Mouse (Mus musculus) limb, embryonic 10.5 days (tissue): Measurements from ENCODE around the gene Abcg8. TPM values are rescaled to one million over a fixed set of nuclear protein-coding genes. Genes with fewer than 3 reads are reported as not detected.
A peak's percentile ranks its signal among the peaks of the same experiment; 100 is the strongest.

Source experiments
- DNase-seq: peaks from one replicate; pipeline ENCODE4 v3.0.0-alpha.2; 2017; ENCODE audit warnings: low spot score
- H3K27ac ChIP-seq: fragments of 300-500 bp; sonication (generic); 2 replicates; pipeline ENCODE4 v1.5.1; 2016; ENCODE audit warnings: mild to moderate bottlenecking
- H3K27me3 ChIP-seq: fragments of 300-500 bp; sonication (generic); 2 replicates; pipeline ENCODE4 v1.6.1; 2016; ENCODE audit warnings: low read depth, mild to moderate bottlenecking; ENCODE audit not compliant: poor library complexity, severe bottlenecking
- H3K36me3 ChIP-seq: fragments of 300-500 bp; sonication (generic); 2 replicates; pipeline ENCODE4 v1.6.1; 2016; ENCODE audit warnings: mild to moderate bottlenecking, moderate library complexity
- H3K4me1 ChIP-seq: fragments of 300-500 bp; sonication (generic); 2 replicates; pipeline ENCODE4 v1.6.1; 2016
- H3K4me3 ChIP-seq: fragments of 300-500 bp; sonication (generic); 2 replicates; pipeline ENCODE4 v1.5.1; 2016; ENCODE audit warnings: mild to moderate bottlenecking, moderate library complexity
- H3K9me3 ChIP-seq: fragments of 300-500 bp; sonication (generic); replicated peaks from 2 replicates; pipeline ENCODE4 v1.6.1; 2016; ENCODE audit warnings: mild to moderate bottlenecking
- WGBS: fragments of 180-500 bp; shearing (Covaris S2); methylation state at CpG from one replicate; pipeline ENCODE4 v1.1.7; 2016; 5-methylcytosine and 5-hydroxymethylcytosine counted together
- polyA plus RNA-seq: library from polyadenylated mRNA; unstranded; fragments of >200 nt; fragmentation: Nextera tagmentation; extraction: Ambion mirVana; gene quantifications from 2 replicates; pipeline ENCODE4 v1.2.1, GENCODE M21; 2016

Gene Abcg8
- polyA plus RNA-seq, 1 experiment from 2014 or later: 0.11 TPM

DNA sequence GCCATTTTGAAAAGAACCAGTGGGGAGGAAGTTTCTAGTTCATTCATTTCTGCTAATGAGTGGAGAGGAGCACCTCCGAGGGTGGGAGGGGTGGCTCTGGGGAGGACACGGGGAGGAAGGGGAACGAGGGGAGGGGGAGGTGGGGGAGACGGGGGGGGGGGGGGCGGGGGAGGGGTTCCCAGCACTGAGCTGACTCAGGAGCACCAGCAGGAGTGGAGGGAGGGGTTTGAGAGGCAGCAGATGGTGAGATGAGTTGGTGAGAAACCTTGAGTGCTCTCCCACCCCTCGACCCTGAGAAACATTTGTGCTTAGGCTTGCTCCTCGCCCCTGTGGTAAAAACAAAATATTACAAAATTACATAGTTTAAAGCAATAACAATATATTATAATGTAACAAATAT lies 30.2 kb upstream of the Abcg8 start:
- H3K27me3 ChIP-seq: no peaks in the 10 kb centered on the region
- no peak overlapping the region for H3K4me3 ChIP-seq
- peaks cover 7% of the 10 kb centered on the region; the same call in 1 of the 2 replicates for H3K36me3 ChIP-seq
- H3K4me1 ChIP-seq: peaks cover 35% of the 10 kb centered on the region
- no peaks in the 10 kb centered on the region for H3K9me3 ChIP-seq
- 38% methylated on average over 2 of the region's 7 CpGs for WGBS
- no peak for DNase-seq
- peak overlapping the region; percentile 44; the same call in 1 of the 2 replicates for H3K27ac ChIP-seq

DNA sequence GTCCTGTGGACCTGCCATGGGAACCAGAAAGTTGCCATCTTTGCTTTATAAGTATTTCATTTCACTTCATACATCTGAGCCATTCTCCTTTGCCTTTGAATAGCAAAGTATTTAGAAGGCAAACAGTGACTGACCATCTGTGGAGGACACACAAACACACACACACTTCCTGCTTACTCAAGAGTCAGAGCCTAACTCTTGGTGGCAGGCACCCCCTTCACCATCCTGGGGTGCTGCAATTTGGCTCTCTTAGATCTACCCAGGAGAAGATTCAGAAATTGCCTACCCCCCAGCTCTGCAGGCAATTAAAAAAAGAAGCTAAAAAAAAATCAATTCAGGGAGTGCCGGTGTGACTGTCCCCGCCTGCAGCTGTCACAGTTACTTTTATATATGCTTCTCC lies 29.6 kb upstream of the Abcg8 start:
- no peak overlapping the region for H3K4me3 ChIP-seq
- peaks cover 5% of the 10 kb centered on the region; the same call in 1 of the 2 replicates for H3K36me3 ChIP-seq
- 56% methylated on average over 2 of the region's 2 CpGs for WGBS
- no peak for DNase-seq
- no peaks in the 10 kb centered on the region for H3K27me3 ChIP-seq
- no peak overlapping the region for H3K27ac ChIP-seq
- H3K4me1 ChIP-seq: peaks cover 35% of the 10 kb centered on the region
- no peaks in the 10 kb centered on the region for H3K9me3 ChIP-seq

DNA sequence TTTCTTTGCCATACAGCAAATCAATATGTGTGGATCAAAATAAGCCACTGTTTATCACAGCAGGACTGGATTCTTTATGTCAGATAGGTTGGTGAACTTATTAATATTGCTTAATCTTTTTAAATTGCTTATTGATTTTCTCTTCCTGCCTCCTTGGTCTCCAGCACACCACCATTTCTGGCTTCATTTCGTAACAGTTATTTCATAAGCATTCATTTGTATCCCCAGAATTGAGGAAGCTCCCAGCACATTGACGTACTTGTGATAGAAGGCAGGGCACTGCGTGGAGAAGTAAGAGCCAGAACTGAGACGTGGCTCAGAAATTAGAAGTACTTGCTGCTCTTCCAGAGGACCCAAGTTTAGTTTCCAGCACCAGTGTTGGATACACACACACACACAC lies 28.5 kb upstream of the Abcg8 start:
- Histone ChIP-seq H3K9me3 (no peaks in the 10 kb centered on the region), H3K4me3 (no peak overlapping the region), H3K4me1 (peaks cover 35% of the 10 kb centered on the region), H3K36me3 (peaks cover 7% of the 10 kb centered on the region; the same call in 1 of the 2 replicates), H3K27me3 (no peaks in the 10 kb centered on the region), H3K27ac (no peak overlapping the region)
- 96% methylated on average over 4 of the region's 4 CpGs for WGBS
- DNase-seq: no peak

DNA sequence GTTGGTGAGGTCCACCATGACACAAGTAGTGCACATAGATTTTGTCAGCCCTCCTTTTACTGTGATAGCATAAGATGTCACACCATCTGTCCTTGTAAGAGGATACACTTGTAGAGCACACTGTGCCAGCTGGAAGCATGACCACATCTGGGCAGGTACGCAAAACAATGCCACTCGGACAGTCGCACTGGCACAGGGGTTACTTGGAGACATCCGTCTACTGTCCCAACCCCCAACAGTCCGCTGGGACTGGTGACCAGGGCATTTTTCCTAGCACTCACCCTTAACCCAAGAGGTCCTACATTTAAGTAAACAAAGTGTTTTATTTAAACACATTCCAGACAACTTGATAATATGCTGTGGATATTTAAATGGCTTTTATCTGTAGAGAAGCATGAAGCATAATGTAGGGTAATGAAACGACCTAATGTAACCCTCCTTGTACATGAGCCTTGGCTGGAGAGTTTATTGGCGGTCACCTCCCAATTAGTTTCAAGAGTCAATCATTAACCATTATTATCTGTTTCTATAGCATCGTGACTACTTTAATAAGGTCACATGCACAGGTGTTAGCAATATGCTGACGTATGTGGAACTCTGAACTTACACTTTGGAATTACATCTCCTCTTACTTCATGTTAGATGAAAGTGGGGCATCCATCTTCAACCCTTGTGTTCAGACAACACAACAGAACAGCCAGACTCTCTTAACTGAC lies 25.6 kb upstream of the Abcg8 start:
- no peak overlapping the region for H3K4me3 ChIP-seq
- 91% methylated on average over 9 of the region's 9 CpGs for WGBS

DNA sequence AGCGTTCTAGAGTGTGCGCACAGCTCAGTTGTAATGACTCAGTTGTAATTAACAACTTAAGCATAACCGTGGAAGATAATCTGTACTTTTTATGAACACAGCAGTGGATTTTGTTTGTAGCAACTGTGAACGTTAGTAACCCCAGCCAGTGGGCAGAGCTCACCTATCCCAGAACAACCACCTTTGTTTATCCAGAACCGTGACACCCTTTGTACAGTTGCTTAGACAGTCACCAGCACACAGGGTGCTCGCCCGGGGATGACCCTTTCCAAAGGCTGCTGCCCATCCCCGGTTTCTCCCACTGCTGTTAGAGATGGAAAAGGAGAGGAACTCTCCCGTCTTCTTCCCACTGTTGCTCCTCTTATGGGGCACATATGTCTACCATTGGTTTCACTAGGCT lies 22.6 kb upstream of the Abcg8 start:
- WGBS: 93% methylated on average over 9 of the region's 9 CpGs
- peaks cover 13% of the 10 kb centered on the region; the same call in 1 of the 2 replicates for H3K36me3 ChIP-seq
- H3K27ac ChIP-seq: no peak overlapping the region
- peaks cover 28% of the 10 kb centered on the region for H3K4me1 ChIP-seq
- H3K9me3 ChIP-seq: no peaks in the 10 kb centered on the region
- H3K27me3 ChIP-seq: no peaks in the 10 kb centered on the region
- no peak for DNase-seq
- H3K4me3 ChIP-seq: no peak overlapping the region

More for the DNA sequence above, 25.6 kb upstream of the Abcg8 start:
- Histone ChIP-seq H3K4me1 (peaks cover 11% of the 10 kb centered on the region), H3K27ac (no peak overlapping the region), H3K27me3 (no peaks in the 10 kb centered on the region), H3K9me3 (no peaks in the 10 kb centered on the region), H3K36me3 (peaks cover 13% of the 10 kb centered on the region; the same call in 1 of the 2 replicates)
- no peak for DNase-seq

DNA sequence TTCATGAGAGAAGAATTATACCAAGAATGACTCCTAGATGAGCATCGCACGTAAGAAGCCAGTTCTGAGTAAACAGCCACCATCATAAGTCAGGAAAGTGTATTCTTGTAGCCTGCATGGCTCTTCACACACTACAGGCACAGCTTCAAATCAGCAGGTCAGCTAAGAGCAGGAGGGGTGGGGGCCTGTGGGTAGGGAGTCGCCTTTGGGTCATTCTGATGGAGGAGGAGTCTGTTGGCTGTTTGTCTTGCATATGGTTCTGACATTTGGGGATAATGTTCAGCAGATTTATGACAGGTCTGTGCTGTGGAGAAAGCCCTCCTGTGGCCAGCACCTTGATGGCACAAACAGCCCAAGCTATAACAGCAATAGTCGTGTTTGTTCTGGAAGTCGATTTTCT lies 19.9 kb upstream of the Abcg8 start:
- no peaks in the 10 kb centered on the region for H3K27me3 ChIP-seq
- peaks cover 28% of the 10 kb centered on the region for H3K4me1 ChIP-seq
- WGBS: 79% methylated on average over 5 of the region's 5 CpGs
- DNase-seq: no peak
- no peak overlapping the region for H3K27ac ChIP-seq
- H3K4me3 ChIP-seq: no peak overlapping the region
- H3K36me3 ChIP-seq: peaks cover 8% of the 10 kb centered on the region; the same call in 1 of the 2 replicates
- H3K9me3 ChIP-seq: no peaks in the 10 kb centered on the region

DNA sequence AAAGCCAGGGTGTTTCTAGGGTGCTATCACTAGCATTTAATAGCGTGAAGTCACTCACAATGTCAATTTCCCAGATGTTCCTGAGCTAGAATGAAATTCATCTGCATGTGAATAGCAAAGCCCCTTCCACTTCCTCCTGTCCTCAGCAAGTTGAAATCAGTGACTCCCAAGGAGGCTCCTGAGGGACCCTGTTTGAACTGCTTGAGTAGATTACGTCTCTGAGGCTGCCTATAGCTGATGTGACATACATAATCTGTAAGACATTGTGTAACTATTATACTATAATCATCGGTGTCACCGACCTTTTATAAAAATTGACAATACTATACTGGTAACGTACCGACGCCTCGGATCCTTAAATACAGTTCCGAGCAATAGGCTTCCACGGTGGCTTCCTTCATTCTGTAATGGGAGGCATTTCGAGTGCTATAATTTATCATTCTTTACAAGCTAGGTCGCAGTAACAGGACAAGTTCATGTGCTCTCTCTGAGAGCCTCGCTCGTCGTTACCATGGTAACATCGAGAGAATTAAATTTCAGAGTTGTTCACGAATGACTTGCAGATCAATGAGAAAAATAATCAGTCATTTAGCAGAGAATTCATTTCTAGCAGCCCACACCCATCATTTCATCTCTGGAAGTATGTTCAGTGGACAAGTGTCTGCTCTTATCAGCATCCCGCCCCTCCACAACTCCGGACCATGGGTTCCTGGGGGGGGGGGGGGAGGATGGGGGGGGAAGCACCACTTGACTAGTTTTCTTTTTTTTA lies 19.3 kb upstream of the Abcg8 start:
- Histone ChIP-seq H3K4me1 (peaks cover 31% of the 10 kb centered on the region), H3K36me3 (peaks cover 8% of the 10 kb centered on the region; the same call in 1 of the 2 replicates), H3K9me3 (no peaks in the 10 kb centered on the region), H3K4me3 (no peak overlapping the region), H3K27me3 (no peaks in the 10 kb centered on the region), H3K27ac (no peak overlapping the region)
- no peak for DNase-seq
- 77% methylated on average over 19 of the region's 19 CpGs for WGBS

DNA sequence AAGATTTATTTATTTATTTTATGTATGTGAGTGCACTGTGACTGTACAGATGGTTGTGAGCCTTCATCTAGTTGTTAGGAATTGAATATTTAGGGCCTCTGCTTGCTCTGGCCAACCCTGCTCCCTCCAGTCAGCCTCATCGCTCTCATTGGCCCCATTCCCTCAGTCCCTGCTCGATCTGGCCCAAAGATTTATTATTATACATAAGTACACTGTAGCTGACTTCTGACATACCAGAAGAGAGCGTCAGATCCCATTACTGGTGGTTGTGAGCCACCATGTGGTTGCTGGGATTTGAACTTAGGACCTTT lies 18.7 kb upstream of the Abcg8 start:
- no peak for DNase-seq
- H3K4me1 ChIP-seq: peaks cover 36% of the 10 kb centered on the region
- H3K27me3 ChIP-seq: no peaks in the 10 kb centered on the region
- H3K36me3 ChIP-seq: peaks cover 6% of the 10 kb centered on the region; the same call in 1 of the 2 replicates
- H3K9me3 ChIP-seq: no peaks in the 10 kb centered on the region
- WGBS: 81% methylated on average over 3 of the region's 3 CpGs
- H3K4me3 ChIP-seq: no peak overlapping the region
- no peak overlapping the region for H3K27ac ChIP-seq

DNA sequence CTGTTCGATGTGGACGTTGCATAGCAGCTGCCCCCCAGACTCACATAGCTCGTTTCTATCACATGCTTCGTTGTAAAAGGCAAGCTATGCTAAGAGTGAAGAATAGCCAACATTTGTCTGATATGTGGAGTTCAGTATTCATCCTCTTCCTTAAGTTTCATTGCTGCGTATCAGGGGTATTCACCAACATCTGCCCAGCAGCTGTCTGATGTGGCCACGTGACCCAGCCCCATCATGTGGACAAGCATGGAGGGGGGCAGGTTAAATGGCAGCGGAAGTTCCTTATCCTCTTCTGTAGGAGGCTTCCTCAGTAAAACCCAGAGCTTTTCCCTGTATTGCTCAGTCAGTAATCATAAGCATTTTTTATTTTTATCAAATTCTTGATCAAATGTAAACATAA lies 18.3 kb upstream of the Abcg8 start:
- DNase-seq: no peak
- Histone ChIP-seq H3K36me3 (peaks cover 6% of the 10 kb centered on the region; the same call in 1 of the 2 replicates), H3K4me3 (no peak overlapping the region), H3K27me3 (no peaks in the 10 kb centered on the region), H3K9me3 (no peaks in the 10 kb centered on the region), H3K4me1 (peaks cover 36% of the 10 kb centered on the region), H3K27ac (no peak overlapping the region)
- WGBS: 75% methylated on average over 7 of the region's 7 CpGs

DNA sequence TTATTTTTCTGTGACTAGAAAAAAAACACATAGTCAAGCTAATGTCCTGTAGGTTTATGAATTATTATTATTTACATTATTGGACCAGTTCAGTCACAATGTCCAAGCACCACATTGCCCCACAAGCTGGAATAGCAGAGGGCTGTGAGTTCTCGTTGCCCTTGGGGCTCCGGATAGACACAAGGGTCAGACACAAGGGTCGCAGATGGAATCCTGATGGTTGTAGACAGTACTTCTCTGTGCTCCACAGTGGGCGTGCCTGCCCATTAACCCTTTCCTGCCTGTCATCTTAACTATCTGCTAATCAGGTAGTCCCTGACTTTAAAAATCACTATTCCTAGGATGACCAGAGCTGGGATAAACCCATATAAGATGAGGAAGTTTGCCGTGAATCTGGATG lies 17.9 kb upstream of the Abcg8 start:
- Histone ChIP-seq H3K27ac (no peak overlapping the region), H3K9me3 (no peaks in the 10 kb centered on the region), H3K4me1 (peaks cover 36% of the 10 kb centered on the region), H3K4me3 (no peak overlapping the region), H3K36me3 (peaks cover 6% of the 10 kb centered on the region; the same call in 1 of the 2 replicates), H3K27me3 (no peaks in the 10 kb centered on the region)
- WGBS: 34% methylated on average over 5 of the region's 5 CpGs
- no peak for DNase-seq

DNA sequence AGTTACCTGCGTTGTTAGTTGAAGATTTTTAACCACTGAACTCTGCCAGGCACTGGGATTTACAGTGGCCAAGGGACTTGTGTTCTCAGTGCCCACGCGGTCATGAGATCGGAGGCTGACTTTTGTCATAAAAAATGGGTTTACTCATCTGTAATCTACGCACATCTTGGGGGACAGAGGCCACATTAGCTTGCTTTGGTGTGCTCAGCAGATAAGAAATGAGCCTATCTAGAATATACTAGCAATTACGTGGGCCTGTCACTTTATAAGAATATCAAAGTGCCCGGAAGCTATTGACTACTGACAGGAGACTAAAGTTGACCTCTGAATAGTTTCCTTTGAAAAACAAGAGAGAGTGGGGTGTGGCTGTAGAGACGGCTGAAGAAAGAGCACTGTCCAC lies 17.2 kb upstream of the Abcg8 start:
- H3K27me3 ChIP-seq: no peaks in the 10 kb centered on the region
- no peak overlapping the region for H3K27ac ChIP-seq
- WGBS: 88% methylated on average over 8 of the region's 8 CpGs

DNA sequence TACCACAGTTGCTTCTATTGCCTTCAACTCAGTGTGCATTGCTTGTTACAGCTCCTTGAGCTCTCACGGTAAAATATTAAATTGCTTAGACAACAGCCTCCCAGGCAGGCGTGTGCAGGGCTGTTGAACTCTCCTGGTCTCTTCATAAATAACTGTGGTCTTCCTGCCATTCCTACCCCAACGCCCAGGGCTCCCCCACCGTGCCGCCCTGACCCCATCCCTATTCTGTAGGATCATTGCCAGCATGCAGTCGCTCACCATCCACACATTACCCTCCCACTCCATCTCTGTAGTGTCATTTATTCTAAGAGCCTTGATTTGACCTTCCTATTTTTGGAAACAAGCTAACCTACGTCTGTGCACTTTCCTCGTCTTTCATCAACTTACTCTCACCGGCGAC lies 11.0 kb upstream of the Abcg8 start:
- H3K27me3 ChIP-seq: no peaks in the 10 kb centered on the region
- 42% methylated on average over 10 of the region's 10 CpGs for WGBS
- H3K9me3 ChIP-seq: no peaks in the 10 kb centered on the region
- peaks cover 28% of the 10 kb centered on the region for H3K4me1 ChIP-seq
- no peak overlapping the region; the same call in 1 of the 2 replicates for H3K27ac ChIP-seq
- 0 out of 2 replicates have a peak overlapping the region, but pooled peaks have one; percentile 10 for H3K4me3 ChIP-seq
- no peak for DNase-seq
- no peaks in the 10 kb centered on the region for H3K36me3 ChIP-seq

More for the DNA sequence above, 17.2 kb upstream of the Abcg8 start:
- Histone ChIP-seq H3K4me3 (no peak overlapping the region), H3K9me3 (no peaks in the 10 kb centered on the region), H3K36me3 (no peaks in the 10 kb centered on the region), H3K4me1 (peaks cover 36% of the 10 kb centered on the region)
- DNase-seq: no peak

DNA sequence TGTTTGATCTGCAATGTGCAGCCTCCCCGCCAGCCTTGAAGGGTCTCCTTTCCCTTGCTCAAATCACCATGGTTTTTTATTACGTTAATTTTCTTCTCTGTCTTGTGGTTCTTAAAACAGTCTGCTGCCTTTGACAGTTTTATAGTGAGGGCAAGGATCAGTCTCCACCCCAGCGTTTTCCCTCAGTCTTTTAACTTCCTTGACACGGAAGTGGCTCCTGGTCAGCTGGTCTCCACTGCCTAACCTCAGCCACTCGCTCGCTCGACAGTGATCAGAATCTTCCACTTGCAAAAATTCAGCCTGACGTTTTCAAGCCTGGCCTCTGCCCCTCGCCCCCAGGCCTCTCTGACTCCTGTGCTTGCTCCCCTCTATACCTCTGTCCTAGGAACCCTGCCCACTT lies 10.4 kb upstream of the Abcg8 start:
- Histone ChIP-seq H3K4me3 (0 out of 2 replicates have a peak overlapping the region, but pooled peaks have one; percentile 10), H3K27ac (peak overlapping the region; percentile 26; the same call in 1 of the 2 replicates), H3K27me3 (no peaks in the 10 kb centered on the region), H3K4me1 (peaks cover 28% of the 10 kb centered on the region), H3K9me3 (no peaks in the 10 kb centered on the region), H3K36me3 (no peaks in the 10 kb centered on the region)
- 8% methylated on average over 9 of the region's 9 CpGs for WGBS
- peak; percentile 41 for DNase-seq
